Mouse (Mus musculus) common myeloid progenitor, adult 5-6 weeks (primary cell): ENCODE measurements around the gene Gstt4. TPM values are rescaled to one million over a fixed set of nuclear protein-coding genes. Genes with fewer than 3 reads are reported as not detected.
"Not testable (repeated sequence)": the region's sequence is repeated elsewhere in the genome, so short reads cannot be mapped to it uniquely, and the experiment has no call there.

Experiments
- ATAC-seq: replicated peaks from 2 replicates; pipeline ENCODE4 v1.8.0; 2016; ENCODE audit warnings: low read depth, mild to moderate bottlenecking, moderate TSS enrichment, inconsistent platforms; ENCODE audit not compliant: poor library complexity, severe bottlenecking
- total RNA-seq: library from RNA; stranded (forward); fragments of 200-1000, 187-1606 nt; gene quantifications from 2 replicates; pipeline ENCODE4 v1.2.3, GENCODE M21; 2017

The Gstt4 gene
- total RNA-seq, 1 experiment from 2014 or later = not detected

DNA sequence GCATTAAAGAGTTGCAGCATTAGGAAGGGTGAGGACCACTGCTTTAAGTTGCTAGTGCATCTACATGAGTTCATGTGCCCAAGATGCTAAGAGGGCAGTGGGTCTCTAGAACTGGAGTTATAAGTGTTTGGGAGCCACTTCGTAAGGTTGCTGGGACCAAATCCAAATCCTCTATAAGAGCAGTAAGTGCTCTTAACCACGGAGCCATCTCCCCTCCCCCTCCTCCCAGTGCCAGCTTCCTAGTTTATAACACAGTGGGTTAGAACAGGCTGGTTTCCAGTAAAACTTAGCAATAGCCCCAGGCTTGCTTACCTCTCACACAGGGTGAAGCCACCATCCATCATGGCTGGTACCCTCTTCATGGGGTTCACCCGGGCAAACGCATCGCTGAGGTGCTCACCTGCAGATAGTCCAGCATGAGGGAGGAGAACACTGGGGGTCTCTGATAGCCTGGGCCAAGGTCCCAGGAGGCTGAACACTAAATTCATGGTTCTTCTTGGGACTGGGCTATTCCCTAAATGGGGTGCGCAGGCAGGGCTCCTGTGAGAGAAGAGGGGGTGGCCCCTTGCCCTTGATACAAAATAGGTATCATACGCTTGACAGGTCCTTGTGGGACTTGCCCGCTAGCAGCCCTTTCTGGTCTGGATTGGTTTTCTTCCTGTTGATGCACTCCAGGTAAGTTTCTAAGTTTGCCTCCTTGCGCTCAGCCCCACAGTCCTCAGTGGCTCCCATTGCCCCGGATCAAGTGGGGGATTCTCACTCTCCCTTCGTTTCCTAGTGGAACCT, 25.4 kb downstream of the Gstt4 start:
- no peak for ATAC-seq

DNA sequence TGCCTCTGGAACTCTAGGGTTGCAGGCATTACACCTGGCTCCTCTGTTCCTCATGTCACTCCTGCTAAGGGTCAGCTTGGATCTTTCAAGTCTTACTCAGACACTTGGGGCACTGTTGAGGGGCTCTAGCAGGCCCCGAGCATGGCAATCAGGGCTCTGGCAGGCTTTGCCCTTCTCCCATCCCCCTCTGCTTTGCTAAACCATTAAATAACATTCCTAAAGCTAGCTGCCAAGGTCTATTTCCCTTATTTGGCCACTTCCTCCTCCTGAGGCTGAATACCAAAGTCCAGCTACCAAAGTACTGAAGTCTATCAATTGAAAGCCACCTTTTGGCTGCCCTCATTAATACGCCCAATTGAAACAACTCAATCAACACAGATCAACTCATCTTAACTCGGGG, 27.5 kb downstream of the Gstt4 start:
- ATAC-seq = no peak

DNA sequence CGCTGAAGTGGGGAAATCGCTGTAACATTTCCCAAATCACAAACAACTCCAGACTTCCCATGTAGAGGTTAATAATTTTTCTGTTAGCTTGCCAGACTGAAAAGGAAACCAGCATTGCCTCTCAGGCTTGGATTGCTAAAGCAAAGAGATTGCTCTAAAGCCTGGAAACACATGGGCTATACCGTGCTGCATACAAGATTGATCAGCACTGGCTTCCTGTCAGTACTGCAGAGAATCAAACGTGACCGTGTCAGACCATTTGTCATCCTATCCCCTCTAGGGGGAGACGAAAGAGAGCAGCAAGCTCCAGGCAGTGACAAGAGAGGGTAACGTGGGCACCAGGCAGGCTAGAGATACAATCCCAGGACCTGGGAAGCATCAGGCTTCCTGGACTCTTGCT, 31.6 kb downstream of the Gstt4 start:
- peak; percentile 81 for ATAC-seq

DNA sequence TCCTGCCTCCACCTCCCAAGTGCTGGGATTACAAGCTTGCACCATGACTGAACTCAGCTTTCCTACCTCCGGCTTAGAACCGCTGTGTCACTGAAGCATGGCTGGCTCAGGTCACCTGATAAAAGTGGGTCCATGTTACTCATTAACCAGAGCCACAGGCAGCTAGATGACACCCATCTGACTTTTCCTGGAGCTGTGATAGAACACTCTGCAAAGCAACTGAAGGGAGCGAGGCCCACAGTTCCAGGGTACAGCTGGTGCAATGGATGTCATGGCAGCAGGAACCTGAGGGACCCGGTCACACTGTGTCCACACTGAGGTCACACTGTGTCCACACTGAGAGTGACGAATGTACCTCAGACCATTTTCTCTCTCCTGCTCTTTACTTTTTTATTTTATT, 32.5 kb downstream of the Gstt4 start:
- no peak for ATAC-seq

DNA sequence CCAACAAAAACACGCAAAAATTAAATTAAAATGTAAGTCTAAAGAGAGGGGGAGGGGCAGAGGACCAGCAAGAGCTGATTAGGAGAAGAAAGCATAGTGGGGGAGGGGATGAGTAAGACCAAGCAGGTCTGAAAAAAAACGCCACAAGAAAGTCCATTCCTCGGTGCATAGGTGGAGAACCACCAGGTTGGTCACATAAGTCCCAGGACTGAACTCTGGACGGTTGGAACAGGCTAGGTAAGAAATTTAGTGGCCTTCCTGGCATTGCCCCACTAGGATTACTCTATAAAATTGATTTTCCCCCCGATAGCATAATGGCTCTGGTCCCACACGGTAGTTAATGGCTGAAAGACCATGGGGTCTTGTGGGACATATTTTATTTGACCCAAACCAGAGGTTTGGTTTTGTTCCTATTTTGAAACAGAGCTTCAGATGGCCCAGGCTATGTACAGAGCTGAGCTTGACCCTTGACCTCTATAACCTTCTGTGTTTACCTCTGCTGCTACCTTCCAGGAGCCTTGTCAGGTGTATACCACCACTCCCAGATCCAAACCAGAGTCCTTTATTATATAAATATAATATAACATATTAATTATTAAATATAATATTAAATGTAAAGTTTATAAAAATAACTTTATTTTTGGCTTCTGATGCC, 33.1 kb downstream of the Gstt4 start:
- no peak for ATAC-seq

DNA sequence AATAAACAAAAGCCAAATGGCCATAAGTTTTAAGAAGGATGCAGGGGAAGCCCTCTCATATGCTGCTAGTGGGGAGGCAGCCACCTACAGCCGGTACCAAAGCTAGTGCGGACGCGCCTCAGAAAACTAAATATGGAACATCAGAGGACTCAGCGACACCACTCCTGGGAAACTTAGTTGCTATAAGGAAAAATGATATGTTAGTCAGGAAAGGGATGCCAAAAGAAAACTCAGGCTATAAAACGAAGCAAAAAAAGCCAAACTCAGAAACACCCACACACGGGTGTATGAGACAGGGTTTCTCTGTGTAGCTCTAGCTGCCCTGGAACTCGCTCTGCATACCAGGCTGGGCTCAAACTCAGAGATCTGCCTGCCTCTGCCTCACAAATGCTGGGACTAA, 34.1 kb downstream of the Gstt4 start:
- ATAC-seq = no peak

DNA sequence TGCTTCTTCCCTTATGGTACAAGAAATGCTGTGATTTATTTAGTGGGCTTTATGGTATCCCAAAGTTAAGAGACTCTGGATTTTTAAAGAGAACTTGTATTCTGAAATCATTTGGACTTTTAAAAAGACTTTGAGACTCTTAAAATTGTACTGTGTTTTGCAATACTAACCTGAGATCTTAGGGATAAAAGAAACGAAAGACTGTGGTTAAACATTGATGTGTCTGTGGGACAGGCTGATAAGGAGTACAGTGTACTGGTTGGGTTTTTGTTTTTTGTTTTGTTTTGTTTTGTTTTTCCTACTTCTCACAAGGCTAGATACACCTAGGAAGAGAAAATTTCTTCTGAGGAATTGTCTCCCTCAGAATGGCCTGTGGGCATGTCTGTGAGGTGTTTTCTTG, 36.9 kb downstream of the Gstt4 start:
- ATAC-seq = no peak

DNA sequence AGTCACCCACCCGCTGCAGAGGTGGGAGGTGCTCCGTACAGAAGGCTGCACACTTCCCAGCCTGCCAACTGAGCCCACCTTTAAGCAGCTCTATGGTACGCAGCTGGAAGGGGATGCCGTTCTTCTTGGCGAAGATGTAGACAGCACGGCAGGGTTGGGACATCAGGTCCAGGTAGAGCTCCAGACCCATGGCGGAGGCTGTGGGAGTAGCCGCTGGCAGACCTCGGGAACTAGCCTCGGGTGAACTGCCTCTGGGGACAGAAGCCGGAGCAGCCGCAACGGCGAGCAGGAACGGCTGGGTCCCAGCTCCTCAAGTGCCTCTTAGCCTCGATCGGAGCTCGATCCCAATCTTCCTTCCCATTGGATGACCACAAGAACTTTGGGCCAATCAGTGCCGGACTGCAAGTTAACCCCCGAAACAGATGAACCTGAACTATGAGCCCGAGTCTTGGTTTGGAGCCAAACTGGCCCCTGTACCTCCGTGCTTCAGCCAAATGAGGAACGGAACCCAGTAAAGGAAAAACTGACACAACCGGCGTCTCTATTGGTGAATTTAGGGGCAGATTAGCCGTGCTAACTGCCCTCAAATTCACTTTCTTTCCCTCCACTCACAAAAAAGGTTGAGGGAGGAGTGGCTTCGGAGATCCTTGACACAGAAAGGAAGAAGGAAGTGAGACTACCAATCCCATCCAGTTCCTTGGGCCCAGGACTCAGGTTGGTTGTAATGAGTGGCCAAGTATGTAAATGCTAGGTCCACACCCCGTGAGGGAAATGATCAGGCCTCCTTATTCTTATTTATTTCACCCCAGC, 41.4 kb downstream of the Gstt4 start, which contains the start of the genes Gm20441 and Gstt3:
Gm20441 (minus strand) TSS at position 186 of the 810 bp plus-strand sequence.
Gstt3 (minus strand) TSS at position 646 of the 810 bp plus-strand sequence.
- peak; percentile 91 for ATAC-seq

DNA sequence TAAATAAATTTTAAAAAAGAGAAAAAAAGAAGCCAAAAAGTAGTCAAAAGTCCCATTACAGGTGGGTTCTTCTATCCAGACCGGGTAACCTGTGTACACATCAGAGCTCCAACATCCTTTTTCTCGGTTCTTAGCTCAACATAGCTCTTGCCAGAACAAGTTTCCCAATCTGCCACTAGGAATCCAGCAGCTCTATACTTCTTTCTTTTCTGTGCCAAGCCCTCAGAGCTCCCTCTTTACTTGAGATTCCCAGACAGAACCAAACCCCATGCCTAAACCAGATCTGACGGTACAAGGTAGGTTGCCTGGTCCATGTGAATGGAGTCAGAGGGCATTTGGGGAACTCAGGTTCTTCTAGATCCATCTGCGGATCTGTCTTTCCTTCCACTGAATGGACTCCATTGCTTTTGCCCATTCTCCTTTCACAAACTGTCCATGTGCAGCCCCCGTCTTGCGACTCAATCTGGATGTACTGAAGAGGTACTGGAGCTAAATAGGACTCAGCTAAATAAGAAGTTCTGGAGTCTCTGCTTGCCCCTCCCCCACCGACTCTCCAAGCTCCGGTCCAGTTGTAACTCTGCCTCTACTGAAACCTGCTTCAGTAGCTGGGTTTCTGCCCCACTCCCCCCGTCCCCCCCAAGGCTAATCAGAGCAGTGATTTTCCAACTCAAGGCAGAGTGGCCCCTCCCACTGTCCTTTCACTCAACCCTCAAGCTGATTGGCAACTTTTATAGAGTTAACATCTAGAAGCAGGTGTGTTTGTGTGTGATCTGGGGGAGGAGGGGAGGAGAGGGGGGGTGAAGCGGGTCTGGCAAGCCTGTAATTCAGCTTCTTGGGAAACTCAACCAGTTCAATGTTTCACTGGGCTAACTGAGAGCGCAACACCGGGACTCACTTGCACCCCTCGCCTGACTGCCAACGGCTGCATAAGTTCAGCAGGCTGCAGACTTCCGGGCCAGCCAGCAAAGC, 42.9 kb downstream of the Gstt4 start:
- no peak for ATAC-seq

DNA sequence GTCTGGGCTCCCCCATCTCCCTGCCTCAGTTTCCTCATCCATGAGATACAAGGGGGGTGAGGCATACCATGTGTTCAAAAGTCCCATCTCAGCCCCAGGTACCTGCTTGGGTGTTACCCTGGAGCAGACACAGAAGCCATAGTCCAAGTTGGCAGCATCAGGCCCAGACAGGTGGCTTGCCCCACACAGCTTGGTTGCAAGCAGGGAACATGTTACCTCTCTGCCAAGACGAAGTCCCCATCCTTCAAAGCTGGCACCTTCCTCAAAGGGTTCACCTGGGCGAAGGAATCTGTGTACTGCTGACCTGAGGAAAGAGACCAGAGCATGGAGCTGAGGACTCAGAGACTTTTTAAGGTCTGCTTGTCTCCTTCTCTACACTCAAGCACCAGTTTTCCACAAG, 44.5 kb downstream of the Gstt4 start:
- ATAC-seq = no peak

DNA sequence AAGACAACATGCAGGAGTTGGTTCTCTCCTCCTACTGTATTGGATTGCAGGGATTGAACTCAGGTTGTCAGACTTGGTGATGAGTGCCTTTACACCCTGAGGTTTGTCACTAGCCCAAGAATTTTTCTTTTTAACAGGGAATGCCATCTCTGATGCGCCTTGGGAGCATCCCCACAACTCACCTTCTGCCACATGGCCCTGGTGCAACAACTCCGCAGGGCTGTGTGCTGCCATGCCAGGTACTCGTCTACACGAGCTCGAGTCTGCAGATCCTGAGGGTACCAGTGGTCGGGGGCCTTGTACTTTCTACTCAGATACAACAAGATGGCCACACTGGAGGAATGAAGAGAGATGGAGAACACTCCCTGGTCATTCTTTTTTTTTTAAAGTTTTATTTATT, 45.8 kb downstream of the Gstt4 start:
- ATAC-seq = no peak

DNA sequence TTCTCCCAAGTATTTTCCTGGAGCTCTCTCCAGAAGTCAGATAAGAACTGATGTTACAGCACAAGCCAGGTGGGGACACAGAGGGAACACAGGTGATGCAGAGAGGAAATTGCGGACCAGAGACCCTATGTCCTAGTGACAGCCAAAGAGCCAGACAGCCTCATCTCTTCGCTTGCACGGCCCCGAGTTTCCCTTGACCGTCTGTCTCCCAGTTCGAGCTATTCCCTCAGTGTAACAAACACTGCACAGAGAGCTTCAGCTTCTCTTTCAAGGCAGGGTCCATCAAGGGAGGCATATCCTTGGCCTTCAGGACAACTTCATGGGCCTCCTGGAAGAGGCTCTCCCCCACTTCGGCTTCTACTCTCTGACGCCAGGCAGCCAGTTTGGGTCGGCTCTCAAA, 47.8 kb downstream of the Gstt4 start:
- no peak for ATAC-seq

DNA sequence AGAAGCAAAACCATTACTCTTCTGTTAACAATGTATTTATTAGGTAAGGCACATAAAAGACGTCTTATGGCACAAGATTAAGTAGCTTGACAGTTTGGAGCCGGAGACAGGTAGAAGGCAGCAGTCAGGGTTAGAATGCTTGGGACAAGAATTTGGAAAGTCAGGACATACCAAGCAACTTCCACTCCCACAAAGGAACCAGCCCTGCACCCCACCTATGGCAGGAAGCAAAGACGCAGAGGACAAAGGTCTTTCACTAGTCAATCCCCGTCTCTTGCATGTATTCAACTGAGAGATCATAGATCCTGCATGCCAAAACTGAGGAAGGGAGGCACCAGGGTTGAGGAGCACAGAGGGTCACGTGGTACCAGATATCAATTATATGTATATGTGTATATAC, 48.2 kb downstream of the Gstt4 start:
- no peak for ATAC-seq

DNA sequence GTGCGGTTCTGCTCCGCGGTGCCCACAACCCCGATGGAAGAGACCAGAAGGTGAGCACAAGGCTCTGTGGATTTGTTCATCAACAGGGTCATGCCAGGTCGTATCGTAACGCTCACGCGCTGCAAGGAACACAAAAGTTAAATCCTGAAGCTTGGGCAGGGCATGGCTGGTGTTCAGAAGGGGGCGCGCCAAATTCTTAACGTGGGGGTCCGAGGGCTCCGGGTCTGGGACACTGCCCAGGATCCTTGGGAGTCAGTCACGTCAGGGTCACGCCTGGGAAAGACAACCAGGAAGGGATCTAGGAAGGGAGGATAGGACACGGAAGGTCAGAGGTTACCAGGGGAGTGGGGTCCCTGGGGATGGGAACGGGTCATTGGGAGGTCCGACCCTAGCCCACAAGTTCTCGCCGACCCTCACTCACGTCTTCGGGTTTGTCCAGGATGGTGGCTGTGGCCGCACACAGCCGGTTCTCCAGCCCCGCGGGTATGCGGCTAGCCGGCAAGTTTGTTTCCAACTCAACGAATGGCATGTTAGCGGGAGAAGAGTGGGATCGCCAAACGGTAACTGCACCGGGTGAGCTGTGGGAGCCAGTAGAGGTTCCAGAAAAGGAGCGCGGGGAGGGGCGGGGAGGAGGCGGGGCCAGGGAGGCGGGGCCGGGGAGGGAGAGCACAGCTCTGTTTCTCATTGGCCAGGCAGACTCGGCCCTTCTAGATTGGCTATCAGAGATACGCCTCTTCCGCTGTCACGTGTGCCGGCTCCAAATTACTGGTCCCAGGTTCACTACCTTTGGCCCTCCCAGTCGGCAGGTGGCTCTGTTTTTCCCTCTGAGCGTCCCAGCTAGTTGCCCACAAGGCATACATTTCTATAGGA, 49.3 kb downstream of the Gstt4 start, which contains the start of gene Ddt:
Ddt (minus strand) TSS at position 620 of the 870 bp plus-strand sequence.
- ATAC-seq = peak; percentile 94

DNA sequence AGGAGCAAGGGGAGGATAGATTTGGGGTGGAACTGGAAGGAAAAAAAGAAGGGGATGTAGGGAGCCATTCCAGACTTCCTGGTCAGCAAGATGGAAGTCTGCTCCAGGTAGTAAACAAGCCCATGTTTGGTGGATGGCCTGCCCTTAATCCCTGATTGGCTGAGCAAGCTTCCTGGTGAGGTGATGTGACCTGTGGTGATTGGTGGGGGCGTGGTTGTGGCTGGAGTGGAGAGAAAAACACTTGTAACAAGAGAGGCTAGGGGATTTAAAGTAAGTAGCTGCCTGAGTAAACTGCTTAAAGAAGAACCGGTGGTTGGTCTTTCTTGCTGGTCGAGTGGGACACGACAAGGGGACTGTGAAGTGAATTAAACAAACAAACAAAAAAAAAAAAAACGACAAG, 54.6 kb downstream of the Gstt4 start:
- not testable (repeated sequence) for ATAC-seq

DNA sequence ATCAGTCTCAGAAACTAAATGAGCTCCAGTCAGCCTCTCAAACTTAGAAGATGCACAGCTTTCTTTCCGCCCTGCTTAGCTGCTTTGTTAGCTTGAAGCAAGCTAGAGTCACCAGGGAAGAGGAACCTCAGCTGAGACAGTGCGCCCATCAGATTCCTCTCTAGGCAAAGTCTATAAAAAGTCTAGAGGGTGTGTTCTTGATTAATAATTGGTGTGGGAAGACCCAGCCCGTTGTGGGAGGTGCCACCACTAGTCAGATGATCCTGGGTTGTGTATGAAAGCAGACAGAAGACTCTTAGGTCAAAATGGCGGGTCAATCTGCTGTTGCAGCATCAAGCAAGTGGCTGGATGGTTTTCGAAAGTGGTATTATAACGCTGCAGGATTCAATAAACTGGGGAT, 55.5 kb downstream of the Gstt4 start:
- no peak for ATAC-seq
